Mouse (Mus musculus) forebrain, embryonic 12.5 days (tissue): ENCODE data around the gene Ptpre. TPM values are rescaled to one million over a fixed set of nuclear protein-coding genes. Genes with fewer than 3 reads are reported as not detected.

Experiments used
- ATAC-seq: fragments of 200-750 bp; cut with Nextera tagmentation; 2 replicates; pipeline ENCODE4 v1.8.0; 2017; ENCODE audit warnings: moderate TSS enrichment; ENCODE audit not compliant: low FRiP score
- H3K27ac ChIP-seq: fragments of 300-500 bp; sonication (generic); 2 replicates; pipeline ENCODE4 v1.5.1; 2016; ENCODE audit warnings: mild to moderate bottlenecking
- H3K27me3 ChIP-seq: fragments of 300-500 bp; sonication (generic); 2 replicates; pipeline ENCODE4 v1.6.1; 2016; ENCODE audit warnings: mild to moderate bottlenecking
- H3K36me3 ChIP-seq: fragments of 300-500 bp; sonication (generic); replicated peaks from 2 replicates; pipeline ENCODE4 v1.6.1; 2016; ENCODE audit warnings: mild to moderate bottlenecking
- H3K4me1 ChIP-seq: fragments of 300-500 bp; sonication (generic); 2 replicates; pipeline ENCODE4 v1.6.1; 2016
- H3K4me2 ChIP-seq: fragments of 300-500 bp; sonication (generic); 2 replicates; pipeline ENCODE4 v1.6.1; 2016; ENCODE audit warnings: mild to moderate bottlenecking, moderate library complexity
- H3K4me3 ChIP-seq: fragments of 300-500 bp; sonication (generic); replicated peaks from 2 replicates; pipeline ENCODE4 v1.5.1; 2016; ENCODE audit warnings: mild to moderate bottlenecking
- H3K9ac ChIP-seq: fragments of 300-500 bp; sonication (generic); 2 replicates; pipeline ENCODE4 v1.6.1; 2016; ENCODE audit warnings: mild to moderate bottlenecking
- H3K9me3 ChIP-seq: fragments of 300-500 bp; sonication (generic); 2 replicates; pipeline ENCODE4 v1.6.1; 2016
- whole genome bisulfite sequencing: fragments of 180-500 bp; shearing (Covaris S2); methylation state at CpG from one replicate; pipeline ENCODE4 v1.1.7; 2016; 5-methylcytosine and 5-hydroxymethylcytosine counted together
- polyA plus RNA-seq: library from polyadenylated mRNA; unstranded; fragments of >200 nt; fragmentation: Nextera tagmentation; extraction: Ambion mirVana; gene quantifications from 2 replicates; pipeline ENCODE4 v1.2.1, GENCODE M21; 2016

Ptpre gene
- polyA plus RNA-seq, 1 experiment from 2014 or later = 1.3 TPM

GRCm38 (mm10) chr7:135641698-135642507, 104.6 kb downstream of the Ptpre start:
- H3K27me3 ChIP-seq = peaks cover 20% of the 10 kb centered on the region
- no peak overlapping the region for H3K9ac ChIP-seq
- peaks cover 5% of the 10 kb centered on the region; the same call in 1 of the 2 replicates for H3K4me1 ChIP-seq
- 52% methylated on average over 14 of the region's 14 CpGs for WGBS
- peak; percentile 58; the same call in 1 of the 2 replicates for ATAC-seq
- no peaks in the 10 kb centered on the region for H3K36me3 ChIP-seq
- no peak overlapping the region for H3K4me3 ChIP-seq
- H3K9me3 ChIP-seq = no peaks in the 10 kb centered on the region
- peak overlapping the region; percentile 8; the same call in 1 of the 2 replicates for H3K27ac ChIP-seq
- no peak overlapping the region for H3K4me2 ChIP-seq

- ATAC-seq = no peak
- Histone ChIP-seq H3K27ac (no peak overlapping the region), H3K4me1 (peaks cover 2% of the 10 kb centered on the region; the same call in 1 of the 2 replicates), H3K9me3 (no peaks in the 10 kb centered on the region), H3K9ac (no peak overlapping the region), H3K36me3 (no peaks in the 10 kb centered on the region), H3K27me3 (peaks cover 9% of the 10 kb centered on the region; the same call in 1 of the 2 replicates), H3K4me3 (no peak overlapping the region), H3K4me2 (no peak overlapping the region)
- 82% methylated on average over 1 of the region's 1 CpGs for WGBS
These were observed 107.2 kb downstream of the Ptpre start for GRCm38 (mm10) chr7:135644452-135644851.

GRCm38 (mm10) chr7:135646976-135647375, 109.7 kb downstream of the Ptpre start:
- no peak for ATAC-seq
- Histone ChIP-seq H3K9ac (no peak overlapping the region), H3K27ac (no peak overlapping the region), H3K4me3 (no peak overlapping the region), H3K9me3 (no peaks in the 10 kb centered on the region), H3K27me3 (0 out of 2 replicates have a peak, but pooled peaks cover 5% of the 10 kb centered on the region), H3K36me3 (no peaks in the 10 kb centered on the region), H3K4me2 (no peak overlapping the region), H3K4me1 (no peaks in the 10 kb centered on the region)
- 88% methylated on average over 6 of the region's 6 CpGs for WGBS

GRCm38 (mm10) chr7:135648821-135649220, 111.5 kb downstream of the Ptpre start:
- Histone ChIP-seq H3K27ac (no peak overlapping the region), H3K4me3 (no peak overlapping the region), H3K4me1 (no peaks in the 10 kb centered on the region), H3K9me3 (no peaks in the 10 kb centered on the region), H3K9ac (no peak overlapping the region), H3K4me2 (no peak overlapping the region), H3K36me3 (no peaks in the 10 kb centered on the region), H3K27me3 (no peaks in the 10 kb centered on the region)
- WGBS = 93% methylated on average over 8 of the region's 8 CpGs
- ATAC-seq = no peak

GRCm38 (mm10) chr7:135649306-135649705, 112.0 kb downstream of the Ptpre start:
- H3K9me3 ChIP-seq = no peaks in the 10 kb centered on the region
- 88% methylated on average over 1 of the region's 1 CpGs for WGBS
- no peak overlapping the region for H3K9ac ChIP-seq
- no peak overlapping the region for H3K27ac ChIP-seq
- no peaks in the 10 kb centered on the region for H3K36me3 ChIP-seq
- no peak overlapping the region for H3K4me2 ChIP-seq
- H3K4me3 ChIP-seq = no peak overlapping the region
- H3K27me3 ChIP-seq = no peaks in the 10 kb centered on the region
- no peak for ATAC-seq
- H3K4me1 ChIP-seq = no peaks in the 10 kb centered on the region

GRCm38 (mm10) chr7:135650061-135650460, 112.8 kb downstream of the Ptpre start:
- Histone ChIP-seq H3K9ac (no peak overlapping the region), H3K27ac (no peak overlapping the region), H3K9me3 (no peaks in the 10 kb centered on the region), H3K4me3 (no peak overlapping the region), H3K27me3 (no peaks in the 10 kb centered on the region), H3K4me1 (no peaks in the 10 kb centered on the region), H3K36me3 (no peaks in the 10 kb centered on the region), H3K4me2 (no peak overlapping the region)
- ATAC-seq = no peak
- WGBS = 92% methylated on average over 5 of the region's 5 CpGs

GRCm38 (mm10) chr7:135651831-135652511, 114.7 kb downstream of the Ptpre start:
- no peaks in the 10 kb centered on the region for H3K9me3 ChIP-seq
- no peak overlapping the region for H3K4me3 ChIP-seq
- no peaks in the 10 kb centered on the region for H3K27me3 ChIP-seq
- no peak for ATAC-seq
- no peak overlapping the region for H3K9ac ChIP-seq
- no peak overlapping the region for H3K4me2 ChIP-seq
- no peak overlapping the region for H3K27ac ChIP-seq
- no peaks in the 10 kb centered on the region for H3K4me1 ChIP-seq
- WGBS = 70% methylated on average over 18 of the region's 18 CpGs
- H3K36me3 ChIP-seq = no peaks in the 10 kb centered on the region

GRCm38 (mm10) chr7:135652781-135653180, 115.5 kb downstream of the Ptpre start:
- WGBS = 73% methylated on average over 11 of the region's 11 CpGs
- H3K9ac ChIP-seq = no peak overlapping the region

GRCm38 (mm10) chr7:135653601-135654000, 116.3 kb downstream of the Ptpre start:
- WGBS = 89% methylated on average over 7 of the region's 7 CpGs
- Histone ChIP-seq H3K4me2 (no peak overlapping the region), H3K27ac (no peak overlapping the region), H3K4me1 (no peaks in the 10 kb centered on the region), H3K9me3 (no peaks in the 10 kb centered on the region), H3K36me3 (no peaks in the 10 kb centered on the region), H3K4me3 (no peak overlapping the region), H3K27me3 (no peaks in the 10 kb centered on the region), H3K9ac (no peak overlapping the region)
- ATAC-seq = no peak

More at GRCm38 (mm10) chr7:135652781-135653180, 115.5 kb downstream of the Ptpre start:
- H3K27ac ChIP-seq = no peak overlapping the region
- no peak overlapping the region for H3K4me3 ChIP-seq
- no peaks in the 10 kb centered on the region for H3K27me3 ChIP-seq
- no peak for ATAC-seq
- no peaks in the 10 kb centered on the region for H3K36me3 ChIP-seq
- no peaks in the 10 kb centered on the region for H3K4me1 ChIP-seq
- H3K4me2 ChIP-seq = no peak overlapping the region
- no peaks in the 10 kb centered on the region for H3K9me3 ChIP-seq

- H3K36me3 ChIP-seq = no peaks in the 10 kb centered on the region
- no peaks in the 10 kb centered on the region for H3K9me3 ChIP-seq
- H3K4me3 ChIP-seq = no peak overlapping the region
- WGBS = 91% methylated on average over 6 of the region's 6 CpGs
- H3K4me1 ChIP-seq = no peaks in the 10 kb centered on the region
- H3K27ac ChIP-seq = no peak overlapping the region
- no peak overlapping the region for H3K9ac ChIP-seq
- ATAC-seq = no peak
- no peak overlapping the region for H3K4me2 ChIP-seq
- no peaks in the 10 kb centered on the region for H3K27me3 ChIP-seq
These were observed 117.0 kb downstream of the Ptpre start for GRCm38 (mm10) chr7:135654288-135654687.

GRCm38 (mm10) chr7:135655113-135655512, 117.8 kb downstream of the Ptpre start:
- Histone ChIP-seq H3K4me1 (no peaks in the 10 kb centered on the region), H3K9ac (no peak overlapping the region), H3K4me3 (no peak overlapping the region), H3K27ac (no peak overlapping the region), H3K36me3 (no peaks in the 10 kb centered on the region), H3K27me3 (no peaks in the 10 kb centered on the region), H3K4me2 (no peak overlapping the region), H3K9me3 (no peaks in the 10 kb centered on the region)
- WGBS = 89% methylated on average over 4 of the region's 4 CpGs
- no peak for ATAC-seq

GRCm38 (mm10) chr7:135658150-135658549, 120.9 kb downstream of the Ptpre start:
- Histone ChIP-seq H3K9ac (no peak overlapping the region), H3K27me3 (no peaks in the 10 kb centered on the region), H3K4me1 (no peaks in the 10 kb centered on the region), H3K4me2 (no peak overlapping the region), H3K27ac (no peak overlapping the region), H3K9me3 (no peaks in the 10 kb centered on the region), H3K36me3 (no peaks in the 10 kb centered on the region), H3K4me3 (no peak overlapping the region)
- ATAC-seq = no peak
- WGBS = 87% methylated on average over 7 of the region's 7 CpGs
